Mouse (Mus musculus) neutrophil, adult 59 days (primary cell): ENCODE data around the gene Mks1. TPM values are rescaled to one million over a fixed set of nuclear protein-coding genes. Genes with fewer than 3 reads are reported as not detected.

Experiments used
- total RNA-seq, 2 experiments: library from RNA; stranded (reverse); gene quantifications; 1 replicate in 1 of 2; 2 replicates in 1 of 2; pipeline ENCODE4 v1.2.4; 2023

Mks1 gene
- total RNA-seq = 1 to 10 TPM; 2.8 to 3.9 TPM

DNA sequence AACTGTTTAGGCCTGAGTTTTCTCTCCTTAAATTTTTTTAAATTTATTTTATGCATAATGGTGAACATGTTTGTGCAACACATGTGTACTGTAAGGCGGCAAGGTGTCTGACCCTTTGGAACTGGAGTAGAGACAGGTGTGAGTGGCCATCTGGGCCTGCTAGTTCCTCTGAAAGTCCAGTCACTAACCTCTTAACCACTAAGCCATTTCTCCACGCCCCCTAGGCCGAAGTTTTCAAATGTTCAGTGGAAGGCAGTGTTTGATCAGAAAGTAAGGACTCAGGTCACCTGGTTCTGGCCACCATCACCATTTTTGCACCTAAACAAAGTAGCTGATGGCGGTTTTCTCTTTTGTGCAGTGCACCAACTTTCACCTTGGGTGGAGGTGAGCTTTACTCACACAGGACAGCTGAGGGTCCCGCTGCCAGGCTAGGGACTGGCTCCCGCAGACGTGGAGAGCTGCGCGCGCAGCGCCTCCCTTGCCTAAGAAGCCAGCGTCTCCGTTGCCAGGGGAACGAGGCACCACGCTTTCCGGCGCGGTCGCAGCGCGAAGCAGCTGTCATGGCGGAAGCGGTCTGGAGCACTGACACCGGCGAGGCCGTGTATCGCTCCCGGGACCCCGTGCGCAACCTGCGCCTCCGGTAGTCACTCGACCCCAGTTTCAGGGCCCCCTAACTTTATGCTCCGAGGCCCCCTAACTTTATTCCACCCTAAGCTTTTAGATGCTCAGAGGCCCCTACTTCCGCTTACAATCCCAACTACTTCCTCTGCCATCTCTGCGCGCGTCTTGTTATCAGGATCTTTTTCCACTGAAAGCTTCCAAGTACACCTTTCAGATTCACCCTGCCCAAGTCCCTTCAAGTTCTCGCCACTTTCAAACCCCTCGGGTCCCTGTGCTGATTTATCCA lies at the start of gene Mks1:
Mks1 (plus strand) TSS at position 526 of the 907 bp plus-strand sequence.

DNA sequence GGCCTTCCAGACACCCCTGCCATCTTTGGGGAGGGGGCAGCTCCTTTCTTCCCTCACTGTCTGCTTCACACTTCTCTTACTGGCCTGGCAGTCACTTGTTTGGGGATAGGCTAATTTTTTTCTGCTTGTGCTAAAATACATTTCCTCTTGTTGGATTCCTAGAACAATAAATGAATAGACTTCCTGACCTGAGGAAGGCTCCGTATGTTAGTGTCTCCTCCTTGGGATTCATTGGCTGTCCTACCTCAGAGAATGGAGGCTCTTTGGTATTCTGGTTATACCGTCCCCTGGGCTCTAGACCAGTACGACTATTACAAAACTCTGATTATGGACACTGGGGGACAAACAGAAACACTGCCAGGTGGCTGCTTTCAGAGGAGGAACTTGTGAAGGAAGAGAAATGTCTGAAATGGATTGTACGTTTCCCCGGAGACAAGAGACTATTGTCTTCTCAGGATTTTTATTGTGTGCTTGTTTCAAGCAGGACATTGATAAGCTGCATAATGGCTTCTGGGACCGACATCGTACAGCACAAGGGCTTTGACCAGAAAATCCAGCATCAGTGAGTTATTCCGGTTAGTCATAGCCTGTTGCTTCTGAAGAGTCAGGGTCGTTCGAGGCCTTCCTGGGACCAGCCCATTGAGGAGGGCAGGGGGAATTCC lies 24.6 kb upstream of the Mks1 start, which contains the start of gene Lpo:
Lpo (minus strand) TSS at position 51 of the 662 bp plus-strand sequence.

DNA sequence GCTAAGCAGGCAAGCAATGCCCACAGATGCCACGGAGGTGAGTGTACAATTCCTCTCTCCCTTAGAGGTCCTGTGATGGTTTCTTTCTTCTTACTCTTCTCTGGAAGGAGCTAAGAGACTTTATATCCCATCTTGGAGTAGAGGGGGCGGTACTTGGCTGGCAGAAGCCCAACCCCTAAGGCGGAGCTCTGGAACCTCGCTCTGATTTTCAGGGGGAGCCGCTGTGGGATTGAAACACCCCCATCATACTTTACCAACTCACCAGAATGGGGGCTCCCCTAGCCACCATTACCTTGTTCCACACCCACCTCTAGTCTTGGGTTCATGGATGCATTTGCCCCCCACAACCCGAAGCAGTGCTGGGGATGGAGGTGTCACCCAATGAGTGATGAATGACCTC lies 22.4 kb downstream of the Mks1 start, which contains the start of gene Epx:
Epx (minus strand) TSS at position 101 of the 400 bp plus-strand sequence.

DNA sequence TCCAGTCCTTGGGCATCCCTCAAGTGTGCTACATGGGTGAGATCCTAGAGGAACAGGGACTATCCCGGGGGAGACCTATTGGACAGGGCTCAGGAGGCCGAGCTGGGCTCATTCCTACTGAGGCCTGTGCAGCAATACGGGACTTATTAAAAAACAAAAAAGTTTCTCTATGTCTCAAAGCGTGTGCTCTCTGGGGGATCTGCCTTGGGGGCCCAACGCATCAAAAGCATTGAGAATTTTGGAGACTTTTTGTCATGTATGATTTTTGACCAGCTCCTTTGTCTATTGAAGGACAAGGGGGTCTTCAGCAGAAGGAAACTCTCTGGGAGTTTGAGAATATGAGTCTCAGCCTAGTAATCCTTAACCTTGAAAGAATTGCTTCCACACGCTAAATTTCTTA lies 39.2 kb downstream of the Mks1 start, which contains the start of gene Olfr462:
Olfr462 (minus strand) TSS at position 101 of the 400 bp plus-strand sequence.

DNA sequence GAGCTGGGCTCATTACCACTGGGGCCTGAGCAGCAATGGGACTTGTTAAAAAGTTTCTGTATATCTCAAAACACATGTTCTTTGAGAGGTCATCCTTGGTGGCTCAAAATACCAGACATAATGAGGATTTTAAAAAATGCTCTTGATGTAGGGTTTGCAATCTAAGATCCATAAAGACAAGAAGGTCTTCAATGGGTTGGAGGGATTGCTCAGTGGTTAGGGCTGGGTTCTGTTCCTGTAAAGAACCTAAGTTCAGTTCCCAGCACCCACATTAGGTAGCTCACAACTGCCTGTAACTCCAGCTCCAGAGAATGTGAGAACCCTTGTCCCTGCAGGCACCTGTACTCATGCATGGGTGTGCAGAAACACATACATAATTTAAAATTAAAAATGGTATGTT lies 44.3 kb downstream of the Mks1 start, which contains the start of gene Olfr463:
Olfr463 (minus strand) TSS at position 101 of the 400 bp plus-strand sequence.

Other genes with a start within 250 kb of the Mks1 start
- gene Hsf5, start 236.1 kb upstream of the Mks1 start, total RNA-seq = under 1 TPM; 0.11 to 0.13 TPM
- gene Rnf43, start 190.5 kb upstream of the Mks1 start, total RNA-seq = 1 to 10 TPM; 1.3 to 2.6 TPM
- gene Supt4a, start 115.7 kb upstream of the Mks1 start, total RNA-seq = 100 to 1,000 TPM; 119 to 146 TPM
- gene Tspoap1, start 92.7 kb upstream of the Mks1 start, total RNA-seq = 10 to 100 TPM; 18.7 to 21.5 TPM
- gene Mpo, start 59.6 kb upstream of the Mks1 start, total RNA-seq = 100 to 1,000 TPM; 798 to 870 TPM
- not detected for gene Lpo, start 24.9 kb upstream of the Mks1 start, total RNA-seq
- gene Epx, start 22.3 kb downstream of the Mks1 start, total RNA-seq = 10 to 100 TPM; 17.9 to 58.4 TPM
- not detected for gene Olfr462, start 39.1 kb downstream of the Mks1 start, total RNA-seq
- gene Olfr463, start 44.2 kb downstream of the Mks1 start, total RNA-seq = not detected
- gene Olfr464, start 67.8 kb downstream of the Mks1 start, total RNA-seq = not detected
- 10 to 100 TPM; 13.4 to 14.8 TPM for gene Dynll2, start 134.3 kb downstream of the Mks1 start, total RNA-seq
- gene Srsf1, start 194.2 kb downstream of the Mks1 start, total RNA-seq = 100 to 1,000 TPM; 179 to 200 TPM
- gene Vezf1, start 215.1 kb downstream of the Mks1 start, total RNA-seq = 10 to 100 TPM; 33.7 to 38.8 TPM
- gene Cuedc1, start 244.8 kb downstream of the Mks1 start, total RNA-seq = 1 to 10 TPM; 6.7 to 8.7 TPM